Mouse (Mus musculus) retina, postnatal 1 day (tissue): ENCODE measurements around the gene Ifrd2.

Experiments
- DNase-seq: peaks from one replicate; pipeline ENCODE4 v3.0.0-alpha.2; 2012

Ifrd2 gene

DNA sequence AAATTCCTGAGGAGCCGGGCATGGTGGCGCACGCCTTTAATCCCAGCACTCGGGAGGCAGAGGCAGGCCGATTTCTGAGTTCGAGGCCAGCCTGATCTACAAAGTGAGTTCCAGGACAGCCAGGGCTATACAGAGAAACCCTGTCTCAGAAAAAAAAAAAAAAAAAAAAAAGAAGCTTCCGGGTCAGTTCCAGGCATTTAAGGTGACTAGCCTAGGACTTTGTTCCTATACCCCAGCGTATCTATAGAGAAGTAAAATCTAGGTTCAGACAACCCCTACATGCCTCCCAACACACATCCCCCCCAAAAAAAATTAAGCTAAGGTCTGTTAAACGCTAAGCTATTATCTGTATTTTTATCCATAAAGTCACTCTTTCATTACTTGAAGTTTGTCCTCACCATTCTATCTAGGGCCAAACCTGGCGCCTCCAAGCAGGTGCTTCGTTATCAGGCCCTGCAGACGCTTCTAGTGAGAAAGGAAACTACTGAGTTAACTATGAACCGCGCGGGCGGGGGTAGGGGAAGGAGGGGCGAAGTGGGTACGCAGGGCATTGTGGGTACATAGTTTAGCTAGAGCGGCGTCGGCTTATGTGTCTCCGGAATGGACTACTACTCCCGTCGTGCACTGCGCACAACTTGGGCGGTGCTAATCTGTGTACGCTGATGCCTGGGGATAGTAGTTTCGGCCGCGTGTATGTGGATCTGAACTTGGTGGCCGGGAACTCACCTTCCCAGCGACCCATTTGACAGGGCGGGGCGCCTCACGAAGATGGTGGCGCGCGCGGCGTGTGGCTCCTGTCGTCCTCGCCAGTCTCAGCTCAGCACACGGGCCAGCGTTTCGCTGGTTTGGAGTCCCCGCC, at the start of gene Ifrd2:
TSS of gene Ifrd2 (plus strand) at position 669 of the 859 bp plus-strand sequence.
- DNase-seq = peak; percentile 100

DNA sequence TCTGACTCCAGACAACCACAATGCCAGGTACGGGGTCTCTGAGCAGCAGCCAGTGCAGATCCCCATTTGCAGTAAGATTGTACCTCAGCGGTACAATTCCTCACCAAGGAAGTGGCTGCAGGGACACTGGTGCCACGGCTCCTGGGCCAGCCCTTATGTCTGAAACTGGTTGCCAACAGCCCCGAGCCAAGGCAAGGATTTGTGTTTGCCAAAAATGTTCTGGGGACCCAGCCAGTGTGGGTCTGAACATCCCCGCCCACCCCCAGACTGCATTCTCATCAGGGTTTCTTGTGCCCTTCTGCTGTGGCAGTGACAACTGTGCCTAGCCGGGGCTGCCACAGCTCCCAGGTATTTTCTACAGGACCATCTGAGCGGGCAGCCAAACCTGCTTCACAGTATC, 49.2 kb upstream of the Ifrd2 start:
- no peak for DNase-seq

DNA sequence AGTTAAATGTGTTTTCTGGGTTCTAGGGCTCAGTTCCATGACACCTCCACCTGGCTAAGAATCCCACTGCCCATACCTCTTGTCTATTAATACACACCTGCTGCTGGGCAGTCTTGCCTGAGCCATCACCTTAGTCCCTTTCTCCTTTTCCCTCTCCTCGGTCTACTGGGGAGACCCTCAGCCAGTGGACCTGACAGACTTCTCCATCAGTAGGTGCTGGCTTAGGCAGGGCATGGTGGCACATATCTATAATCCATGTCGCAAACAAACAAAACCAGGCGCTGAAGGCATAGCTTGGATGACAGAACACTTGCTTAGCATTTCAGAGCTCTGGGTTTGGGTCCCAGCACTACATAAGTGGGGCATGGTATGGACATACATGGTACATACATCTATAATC, 48.7 kb upstream of the Ifrd2 start:
- DNase-seq = no peak

DNA sequence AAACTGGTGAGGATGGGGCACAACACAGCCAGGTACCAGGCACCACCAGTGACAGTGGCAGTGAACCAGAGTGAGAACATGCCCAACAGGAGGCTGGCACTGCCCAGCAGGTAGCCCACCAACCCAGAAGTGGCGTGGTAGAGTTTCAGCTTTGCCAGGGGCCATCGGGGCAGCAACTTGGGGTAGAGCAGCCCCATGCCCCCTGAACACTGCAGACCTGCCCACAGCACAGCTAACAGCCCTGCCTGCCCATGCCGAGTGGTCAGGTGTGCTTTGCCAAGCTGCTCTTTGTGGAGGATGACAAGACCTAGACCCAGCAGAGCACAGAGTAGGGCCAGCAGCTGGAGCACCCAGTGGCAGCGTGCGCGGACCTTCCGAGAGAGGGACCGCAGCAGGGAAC, 47.5 kb upstream of the Ifrd2 start:
- no peak for DNase-seq

DNA sequence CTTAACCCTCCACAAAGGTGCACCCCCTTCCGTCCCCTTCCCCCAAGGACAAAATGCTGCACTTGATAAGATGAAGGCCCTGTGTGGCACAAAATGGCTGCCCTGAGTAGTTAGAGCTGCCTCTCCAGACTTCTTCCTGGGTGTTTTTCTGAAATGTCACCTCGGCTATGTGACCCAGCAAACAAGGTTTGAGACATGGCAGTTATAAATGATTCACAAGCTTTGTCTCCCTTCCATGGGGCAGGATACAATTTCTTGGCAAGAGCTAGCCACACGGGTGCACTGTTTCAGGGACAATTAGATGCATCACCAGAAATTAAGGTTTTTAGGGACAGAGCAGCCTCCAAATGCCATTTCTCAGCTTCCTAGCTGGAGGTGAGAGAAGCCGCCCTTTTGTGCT, 47.0 kb upstream of the Ifrd2 start:
- no peak for DNase-seq

DNA sequence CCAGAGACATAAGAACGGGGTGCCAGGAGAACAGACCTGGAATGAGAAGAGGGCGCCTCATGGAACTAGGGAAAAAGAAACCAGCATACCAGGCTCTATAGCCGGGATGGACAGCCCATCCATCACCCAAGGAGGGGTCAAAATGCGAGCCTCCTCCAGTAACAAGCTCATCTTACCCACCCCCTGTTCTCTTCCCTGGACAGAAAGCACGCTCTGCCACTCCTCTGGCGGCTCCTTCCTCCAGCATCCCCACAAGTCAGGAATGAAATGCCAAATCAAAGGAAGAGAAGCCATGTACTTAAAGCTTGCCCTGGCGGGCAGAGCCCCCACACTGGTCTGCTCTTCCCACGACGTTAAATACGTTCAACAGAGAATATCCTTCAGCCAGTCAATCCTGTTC, 46.4 kb upstream of the Ifrd2 start:
- DNase-seq = no peak

DNA sequence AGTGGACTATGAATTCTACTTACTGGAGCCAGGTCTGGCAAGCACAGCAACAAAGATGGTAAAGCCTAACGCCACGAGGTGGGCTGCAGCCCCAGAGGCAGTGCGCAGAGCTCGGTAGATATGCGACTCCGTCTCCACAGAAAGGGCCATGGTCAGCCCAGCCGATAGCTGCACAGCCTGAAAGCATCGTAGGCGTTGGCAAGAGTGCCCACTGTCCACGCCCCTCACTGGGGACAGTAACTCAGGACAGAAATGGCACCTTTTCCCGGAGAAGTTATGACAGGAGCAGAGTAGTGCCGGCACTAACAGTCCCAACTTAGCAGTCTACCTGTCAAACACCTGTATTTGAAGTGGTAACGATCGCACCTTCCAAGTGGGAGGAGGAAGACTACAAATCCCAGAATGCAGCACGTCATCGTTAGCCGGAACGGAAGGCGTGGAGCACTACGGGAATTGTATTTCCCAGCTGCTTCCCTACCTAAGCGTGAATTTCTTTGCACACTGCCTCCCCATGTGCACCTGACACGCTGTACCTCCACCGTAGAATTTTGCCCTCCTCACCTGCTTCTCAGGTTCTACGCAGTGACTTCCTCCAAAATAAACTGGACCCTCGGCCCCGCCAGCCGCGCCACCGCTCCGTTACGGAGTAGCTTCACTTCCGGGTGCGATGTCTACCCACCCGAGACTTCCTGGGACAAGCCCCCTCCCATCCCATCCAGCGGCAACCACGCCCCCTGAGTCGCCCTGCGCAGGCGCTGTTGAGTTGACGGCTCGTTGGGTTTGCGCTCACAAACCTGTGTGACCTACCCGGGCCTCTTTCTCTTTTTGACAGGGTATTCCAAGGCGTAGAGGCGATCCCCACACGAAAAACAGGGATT, 45.7 kb upstream of the Ifrd2 start, which contains the start of the genes Cyb561d2 and Nprl2:
TSS of gene Cyb561d2 (minus strand) at position 720 of the 878 bp plus-strand sequence.
TSS of gene Nprl2 (plus strand) at position 753 of the 878 bp plus-strand sequence.
- DNase-seq = peak; percentile 96

DNA sequence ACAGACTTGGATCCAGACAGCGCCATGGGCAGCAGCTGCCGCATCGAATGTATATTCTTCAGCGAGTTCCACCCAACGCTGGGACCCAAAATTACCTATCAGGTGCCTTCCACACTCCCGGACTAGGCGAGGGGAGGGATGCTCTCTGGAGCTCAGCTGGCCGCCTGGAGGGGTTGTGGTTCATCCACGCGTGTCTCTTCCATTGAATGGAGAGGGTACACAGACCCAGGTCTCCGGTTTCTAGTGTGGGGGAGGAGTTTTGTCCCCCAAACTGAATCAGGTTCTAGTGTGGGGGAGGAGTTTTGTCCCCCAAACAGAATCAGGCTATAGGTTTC, 45.1 kb upstream of the Ifrd2 start:
- DNase-seq = no peak

DNA sequence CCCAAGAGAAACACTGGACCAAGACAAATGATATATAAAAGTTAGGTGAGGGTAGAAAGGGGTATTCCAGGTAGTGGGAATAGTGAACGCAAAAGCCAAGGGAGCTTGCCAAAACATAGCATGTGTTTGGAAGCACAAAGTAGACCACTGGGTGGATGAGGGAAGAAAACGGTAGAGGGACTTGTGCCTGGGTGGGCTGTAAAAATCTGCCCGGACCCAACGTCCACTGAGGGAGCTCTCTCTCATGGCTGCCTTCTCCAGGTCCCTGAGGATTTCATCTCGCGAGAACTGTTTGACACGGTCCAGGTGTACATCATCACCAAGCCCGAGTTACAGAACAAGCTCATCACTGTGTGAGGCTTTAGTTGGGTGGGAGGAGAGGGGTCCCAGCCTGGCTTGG, 44.7 kb upstream of the Ifrd2 start:
- DNase-seq = no peak

DNA sequence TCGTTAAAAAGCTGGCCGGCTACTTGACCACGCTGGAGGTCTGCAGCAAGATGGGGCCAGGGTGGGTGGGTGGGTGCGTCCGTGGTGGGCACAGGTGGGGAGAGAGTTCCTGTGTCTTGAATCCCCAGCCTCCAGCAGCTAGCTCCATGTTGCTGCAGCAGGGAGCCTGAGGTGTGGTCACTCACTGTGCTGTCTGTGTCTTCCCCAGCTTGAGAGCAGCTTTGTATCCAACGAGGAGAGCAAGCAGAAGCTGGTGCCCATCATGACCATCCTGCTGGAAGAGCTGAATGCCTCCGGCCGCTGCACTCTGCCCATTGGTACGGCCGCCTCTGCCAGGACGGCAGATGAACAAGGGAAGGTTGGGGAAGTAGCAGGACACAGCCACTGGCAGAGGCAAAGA, 44.1 kb upstream of the Ifrd2 start:
- no peak for DNase-seq

DNA sequence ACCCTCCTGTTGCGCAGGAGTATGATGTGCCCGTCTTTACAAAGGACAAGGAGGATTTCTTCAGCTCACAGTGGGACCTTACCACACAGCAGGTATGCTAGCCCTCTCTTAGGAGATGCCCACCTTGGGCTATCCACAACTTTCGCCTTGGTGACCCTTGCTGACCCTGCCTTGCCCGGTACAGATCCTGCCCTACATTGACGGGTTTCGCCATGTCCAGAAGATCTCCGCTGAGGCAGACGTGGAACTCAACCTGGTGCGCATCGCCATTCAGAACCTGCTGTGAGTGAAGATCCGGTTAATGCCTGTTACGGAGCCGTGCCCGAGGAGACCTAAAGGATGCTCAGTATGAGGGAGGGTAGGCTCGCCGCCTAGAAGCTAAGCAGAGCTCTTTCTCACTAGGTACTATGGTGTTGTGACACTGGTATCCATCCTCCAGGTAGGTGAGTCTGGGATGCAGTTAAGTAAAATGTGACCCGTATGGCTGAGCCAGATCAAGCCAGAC, 43.2 kb upstream of the Ifrd2 start:
- no peak for DNase-seq

DNA sequence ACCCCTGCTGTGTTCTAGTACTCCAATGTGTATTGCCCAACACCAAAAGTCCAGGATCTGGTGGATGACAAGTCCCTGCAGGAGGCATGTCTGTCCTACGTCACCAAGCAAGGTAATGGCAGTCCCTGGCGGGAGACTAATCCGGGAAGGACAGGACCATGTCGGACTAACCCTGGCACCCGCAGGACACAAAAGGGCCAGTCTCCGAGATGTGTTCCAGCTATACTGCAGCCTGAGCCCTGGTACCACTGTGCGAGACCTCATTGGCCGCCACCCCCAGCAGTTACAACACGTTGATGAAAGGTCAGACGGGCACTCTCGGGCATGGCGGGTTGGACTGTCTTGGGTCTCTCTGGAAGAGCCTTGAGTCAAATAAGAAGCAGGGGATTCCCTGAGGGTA, 42.7 kb upstream of the Ifrd2 start:
- no peak for DNase-seq

DNA sequence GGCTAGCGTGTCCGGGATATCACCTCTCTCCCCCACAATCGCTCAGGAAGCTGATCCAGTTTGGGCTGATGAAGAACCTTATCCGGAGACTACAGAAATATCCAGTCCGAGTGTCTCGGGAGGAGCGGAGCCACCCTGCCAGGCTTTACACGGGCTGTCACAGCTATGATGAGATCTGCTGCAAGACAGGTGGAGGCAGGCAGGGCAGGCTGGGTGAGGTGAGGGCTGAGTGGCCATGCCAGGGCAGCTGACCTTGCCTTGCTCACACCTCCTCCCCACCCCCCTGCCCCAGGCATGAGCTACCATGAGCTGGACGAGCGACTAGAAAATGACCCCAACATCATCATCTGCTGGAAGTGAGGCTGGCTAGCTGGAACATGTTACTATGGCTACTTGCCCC, 42.2 kb upstream of the Ifrd2 start:
- DNase-seq = no peak

DNA sequence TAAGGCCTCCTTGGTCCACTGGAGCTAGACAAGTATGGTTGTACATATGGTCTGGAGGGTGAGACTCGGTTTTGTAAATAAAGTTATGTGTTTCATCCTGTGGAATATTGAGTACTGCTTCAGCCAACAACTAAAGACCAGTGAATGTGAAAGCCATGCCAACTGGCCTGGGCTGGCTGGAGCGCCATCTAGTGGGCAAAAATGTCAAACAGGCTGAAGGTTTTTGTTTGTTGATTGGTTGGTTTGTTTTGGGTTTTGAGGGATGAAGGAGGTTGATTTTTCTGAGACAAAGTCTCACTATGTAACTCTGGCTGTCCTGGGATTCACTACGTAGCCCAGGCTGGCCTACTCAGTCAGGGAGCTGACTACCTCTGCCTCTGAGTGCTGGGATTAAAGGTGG, 41.8 kb upstream of the Ifrd2 start:
- DNase-seq = peak; percentile 82

DNA sequence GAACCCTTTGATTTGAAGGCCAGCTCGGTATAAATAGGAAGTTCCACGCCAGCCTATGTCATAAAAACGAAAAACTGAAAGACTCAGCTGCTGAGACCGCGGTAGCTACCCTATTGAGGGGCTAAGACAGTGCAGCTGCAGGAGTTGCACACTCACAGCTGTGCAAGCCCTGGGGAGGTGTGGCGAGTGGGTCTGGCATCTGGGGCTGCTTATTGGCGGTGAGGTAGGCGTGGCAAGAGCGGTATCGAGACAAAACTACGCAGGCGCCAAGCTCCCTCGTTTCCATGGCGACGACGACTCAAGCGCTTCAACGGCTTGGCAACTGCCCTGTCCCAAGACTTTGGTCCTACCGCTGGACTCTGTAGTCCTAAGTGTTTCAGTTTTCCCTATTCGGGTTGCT, 40.4 kb upstream of the Ifrd2 start, which contains the start of gene Zmynd10:
TSS of gene Zmynd10 (plus strand) at position 273 of the 400 bp plus-strand sequence.
- DNase-seq = peak; percentile 94

DNA sequence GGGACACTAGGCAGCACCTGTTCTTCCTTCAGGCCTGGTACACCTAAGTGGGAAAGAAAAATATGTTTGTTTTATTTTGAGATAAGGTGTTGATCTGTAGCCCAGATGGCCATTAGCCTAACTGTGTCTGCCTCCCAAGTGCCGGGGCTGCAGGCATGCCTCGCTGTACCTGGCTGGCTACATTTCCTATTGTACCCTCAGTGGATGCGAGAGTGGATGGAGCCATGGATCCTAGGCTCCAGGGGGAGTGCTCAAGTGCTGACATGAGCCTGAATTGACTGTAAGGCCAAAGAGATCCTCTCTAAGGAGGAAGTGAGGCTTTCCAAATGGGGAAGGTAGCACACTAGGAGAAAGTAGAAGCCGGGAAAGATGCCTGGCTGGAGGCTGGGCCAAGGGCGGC, 39.5 kb upstream of the Ifrd2 start:
- no peak for DNase-seq

DNA sequence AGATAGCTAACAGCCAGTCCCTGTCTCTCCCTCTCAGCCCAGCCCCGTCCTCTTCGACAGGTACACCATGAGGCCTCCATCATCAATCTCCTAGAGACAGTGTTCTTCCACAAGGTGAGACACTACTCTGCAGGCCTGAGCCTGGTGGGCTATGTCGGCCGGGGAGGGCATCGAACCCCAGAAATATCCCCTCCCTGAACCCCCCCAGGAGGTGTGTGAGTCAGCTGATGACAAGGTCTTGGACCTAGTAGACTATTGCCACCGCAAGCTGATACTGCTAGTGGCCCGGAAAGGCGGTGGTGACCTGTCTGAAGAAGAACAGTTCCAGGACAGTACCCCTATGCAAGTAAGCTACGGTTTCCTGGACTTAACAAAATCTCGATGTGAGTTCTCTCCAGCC, 38.6 kb upstream of the Ifrd2 start:
- no peak for DNase-seq

DNA sequence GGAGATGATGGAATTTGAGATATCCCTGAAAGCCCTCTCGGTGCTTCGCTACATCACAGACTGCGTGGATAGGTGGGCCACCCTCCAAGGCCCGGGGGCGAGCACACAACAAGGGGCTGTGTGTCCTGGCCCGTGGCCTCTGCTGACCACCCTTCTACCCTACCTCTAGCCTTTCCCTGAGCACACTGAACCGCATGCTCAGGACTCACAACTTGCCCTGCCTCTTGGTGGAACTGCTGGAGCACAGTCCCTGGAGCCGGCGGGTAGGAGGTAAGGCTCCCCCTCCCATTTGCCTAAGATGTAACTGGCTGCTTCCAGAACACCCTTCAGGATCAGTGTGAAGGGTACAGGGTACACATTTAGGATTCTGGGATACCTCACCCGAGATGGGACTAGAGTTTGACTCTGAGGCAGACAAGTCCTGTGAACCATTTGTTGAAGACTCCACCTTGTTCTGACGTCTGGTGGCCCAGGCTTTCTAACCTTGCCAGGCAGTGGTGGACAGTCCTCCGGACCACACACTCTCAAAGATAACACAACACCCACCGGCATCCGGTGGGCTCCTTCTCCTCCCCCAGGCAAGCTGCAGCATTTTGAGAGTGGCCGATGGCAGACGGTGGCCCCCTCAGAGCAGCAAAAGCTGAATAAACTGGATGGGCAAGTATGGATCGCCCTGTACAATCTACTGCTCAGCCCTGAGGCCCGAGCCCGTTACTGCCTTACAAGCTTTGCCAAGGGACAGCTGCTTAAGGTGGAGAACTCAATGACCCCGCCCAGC, 38.0 kb upstream of the Ifrd2 start:
- DNase-seq = no peak

DNA sequence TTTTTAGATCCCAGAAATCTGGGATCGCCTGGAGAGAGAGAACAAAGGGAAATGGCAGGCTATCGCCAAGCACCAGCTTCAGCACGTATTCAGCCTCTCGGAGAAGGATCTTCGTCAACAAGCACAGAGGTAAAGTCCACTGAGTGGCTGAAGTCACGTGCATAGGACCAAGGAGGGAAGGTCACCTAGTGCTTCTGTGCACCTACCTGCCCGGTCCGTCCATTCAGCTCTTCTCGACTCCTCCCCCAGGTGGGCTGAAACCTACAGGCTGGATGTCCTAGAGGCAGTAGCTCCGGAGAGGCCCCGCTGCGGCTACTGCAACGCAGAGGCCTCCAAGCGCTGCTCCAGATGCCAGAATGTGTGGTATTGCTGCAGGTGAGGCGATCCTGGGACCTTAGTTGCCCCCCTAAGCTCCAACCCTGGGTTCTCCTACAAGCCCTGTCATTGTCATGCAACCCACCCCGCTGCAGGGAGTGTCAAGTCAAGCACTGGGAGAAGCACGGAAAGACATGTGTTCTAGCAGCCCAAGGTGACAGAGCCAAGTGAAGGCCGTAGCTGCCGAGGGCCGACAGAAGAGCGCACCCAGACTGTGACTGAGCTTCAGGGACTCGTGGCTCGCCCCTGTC, 36.8 kb upstream of the Ifrd2 start:
- no peak for DNase-seq

DNA sequence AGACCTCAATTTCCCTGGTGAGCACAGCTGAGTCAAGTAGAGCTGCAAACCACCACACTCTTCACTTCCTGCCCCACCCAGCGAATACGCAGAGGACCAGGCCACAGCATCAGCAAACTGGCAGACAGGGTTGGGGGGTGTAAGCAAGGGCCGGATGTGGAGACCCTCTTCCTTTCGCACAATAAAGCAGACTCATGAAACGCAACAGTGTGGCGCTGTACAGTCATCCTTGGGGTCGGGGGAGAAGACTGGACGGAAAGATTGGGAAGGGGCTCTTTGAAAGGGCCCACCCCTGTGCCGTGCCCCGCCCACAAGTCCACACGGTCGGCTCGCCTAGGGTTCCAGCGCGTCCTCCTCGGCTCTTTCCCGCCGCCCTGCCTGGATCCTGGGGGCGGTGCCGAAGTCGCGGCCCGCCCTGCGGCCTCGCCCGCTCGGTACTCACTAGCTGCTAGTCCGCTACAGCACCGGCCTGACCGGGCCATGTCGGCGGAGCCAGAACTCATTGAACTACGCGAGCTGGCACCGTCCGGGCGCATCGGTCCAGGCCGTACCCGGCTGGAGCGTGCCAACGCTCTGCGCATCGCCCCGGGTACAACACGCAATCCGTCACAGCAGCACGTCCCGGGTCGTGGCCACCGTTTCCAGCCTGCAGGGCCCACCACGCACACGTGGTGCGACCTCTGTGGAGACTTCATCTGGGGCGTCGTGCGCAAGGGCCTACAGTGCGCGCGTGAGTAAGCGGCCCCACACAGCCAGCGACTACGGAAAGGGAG, 36.1 kb upstream of the Ifrd2 start, which contains the start of gene Rassf1:
TSS of gene Rassf1 (plus strand) at position 439 of the 773 bp plus-strand sequence.
- peak; percentile 70 for DNase-seq

DNA sequence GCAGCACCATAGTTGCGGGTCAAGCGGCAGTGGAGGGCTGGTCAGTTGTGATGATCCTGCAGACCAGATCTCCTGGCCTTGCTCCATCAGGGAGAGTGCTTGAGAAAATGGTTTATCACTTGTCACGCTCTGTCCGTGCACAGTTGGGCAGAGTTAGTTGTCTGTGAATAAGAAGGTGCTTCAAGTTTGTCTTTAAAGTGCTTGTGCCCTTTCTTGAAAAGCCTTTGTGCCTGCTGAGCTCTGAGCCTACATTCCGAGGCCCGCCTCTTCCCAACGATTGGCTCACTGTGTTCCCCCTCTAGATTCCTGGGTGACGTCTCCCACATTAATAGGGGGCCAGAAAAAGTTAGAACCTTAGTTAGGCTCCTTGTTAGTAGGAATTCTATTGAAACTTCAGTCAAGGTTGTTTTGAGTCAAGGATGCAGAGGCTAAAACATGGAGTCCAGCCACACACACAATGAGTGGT, 35.5 kb upstream of the Ifrd2 start:
- no peak for DNase-seq
